Mouse (Mus musculus) spleen, adult 10 weeks (tissue): ENCODE data around the gene Btbd3. TPM values are rescaled to one million over a fixed set of nuclear protein-coding genes. Genes with fewer than 3 reads are reported as not detected.

Experiments
- polyA plus RNA-seq: library from polyadenylated mRNA; stranded (reverse); fragments of 350-450 nt; fragmentation: Illumina TruSeq; extraction: RNeasy Lipid Tissue Mini Kit (QIAGEN cat#74804); gene quantifications from one replicate; pipeline ENCODE4 v1.2.3, GENCODE M21; 2015; ENCODE audit warnings: low replicate concordance; ENCODE audit not compliant: insufficient read depth

Btbd3 gene
- 9.5 TPM for polyA plus RNA-seq

GRCm38 (mm10) chr2:138256411-138256810, at the start of gene Btbd3:
Gene Btbd3, plus strand, starts transcription at chr2:138256565.

